Mouse (Mus musculus) left cerebral cortex, postnatal 25 days (tissue): ENCODE data around the gene Ak2. TPM values are rescaled to one million over a fixed set of nuclear protein-coding genes. Genes with fewer than 3 reads are reported as not detected.

Experiments used
- DNase-seq, 2 experiments: peaks; one replicate each; pipeline ENCODE4 v3.0.0; 2022; ENCODE audit warnings: low spot score in 2 of 2, mixed read lengths in 1 of 2
- intact Hi-C: fragments of 180-260 bp; cut with DNase I; formaldehyde crosslinking; loops from one replicate; pipeline ENCODE4 v1.15.1; 2025
- total RNA-seq, 2 experiments: library from RNA; stranded (reverse); gene quantifications; 2 replicates each; pipeline ENCODE4 v1.2.3; 2021

The Ak2 gene
- total RNA-seq, 2 experiments from 2014 or later: 24.8 to 26.5 TPM

GRCm38 (mm10) chr4:128969607-128970416, 21.9 kb upstream of the Ak2 start:
- no peak for DNase-seq
- intact Hi-C loops: loop anchor here (10.0 kb wide), 1 partner anchor 215 kb away; the partner anchor contains the start of genes S100pbp and Yars

GRCm38 (mm10) chr4:128970417-128970807, 21.3 kb upstream of the Ak2 start:
- intact Hi-C loops: no loop called here

DNA sequence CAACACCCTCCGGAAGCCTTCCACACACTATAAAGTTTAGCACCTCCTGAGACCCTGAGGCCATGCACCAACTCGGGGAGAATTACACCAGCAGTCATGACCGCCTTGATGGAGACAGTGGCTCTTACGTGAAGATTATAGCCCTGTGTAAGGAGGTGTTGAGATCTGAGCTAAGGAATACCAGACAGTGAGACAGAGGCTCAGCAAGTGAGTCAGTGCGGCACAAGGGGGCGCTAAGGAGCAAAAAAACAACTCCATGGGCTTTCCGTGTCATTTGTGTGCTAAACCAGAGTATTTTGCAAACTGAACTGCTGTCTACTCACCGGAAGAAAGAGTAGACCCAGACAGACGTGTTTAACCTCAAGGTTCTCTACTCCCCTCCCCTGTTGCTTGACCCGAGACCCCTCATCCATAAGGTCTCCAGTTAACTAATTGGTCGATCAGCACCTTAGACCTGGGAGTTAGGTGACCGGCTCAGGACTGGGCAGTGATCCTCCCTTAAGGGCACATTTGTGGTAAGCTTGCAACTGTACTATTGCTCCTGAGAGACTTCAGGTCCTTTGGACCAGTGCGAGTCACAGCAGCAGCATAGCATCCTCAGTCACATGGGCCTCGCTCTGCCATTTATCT, 20.6 kb upstream of the Ak2 start:
- DNase-seq: peak; percentile 55 to 69
- intact Hi-C loops: loop anchor here (1.0 kb wide), 1 partner anchor 112 kb away; no protein-coding TSS in a partner anchor

More at GRCm38 (mm10) chr4:128970417-128970807, 21.3 kb upstream of the Ak2 start:
- no peak for DNase-seq

GRCm38 (mm10) chr4:128974677-128975076, 17.1 kb upstream of the Ak2 start:
- intact Hi-C loops: no loop called here
- DNase-seq: no peak

DNA sequence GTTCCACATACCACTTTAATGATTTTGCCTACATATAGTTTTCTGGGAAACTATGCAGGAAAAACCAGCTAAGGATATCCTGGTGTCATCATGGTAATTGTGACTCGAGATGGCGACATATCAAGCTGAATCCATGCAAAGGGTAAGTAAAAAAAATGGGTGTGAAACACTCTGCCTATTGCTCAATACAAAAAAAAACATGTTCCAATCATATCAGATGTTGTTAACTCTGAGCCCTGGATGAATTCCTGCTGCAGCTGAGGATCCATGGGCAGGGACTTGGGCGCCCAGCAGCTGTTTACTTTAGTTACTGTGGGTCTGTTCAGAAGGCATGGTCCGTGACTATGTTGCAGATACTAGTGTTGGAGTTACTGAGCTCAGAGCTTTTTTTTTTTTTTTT, 15.2 kb upstream of the Ak2 start:
- DNase-seq: no peak
- intact Hi-C loops: no loop called here

DNA sequence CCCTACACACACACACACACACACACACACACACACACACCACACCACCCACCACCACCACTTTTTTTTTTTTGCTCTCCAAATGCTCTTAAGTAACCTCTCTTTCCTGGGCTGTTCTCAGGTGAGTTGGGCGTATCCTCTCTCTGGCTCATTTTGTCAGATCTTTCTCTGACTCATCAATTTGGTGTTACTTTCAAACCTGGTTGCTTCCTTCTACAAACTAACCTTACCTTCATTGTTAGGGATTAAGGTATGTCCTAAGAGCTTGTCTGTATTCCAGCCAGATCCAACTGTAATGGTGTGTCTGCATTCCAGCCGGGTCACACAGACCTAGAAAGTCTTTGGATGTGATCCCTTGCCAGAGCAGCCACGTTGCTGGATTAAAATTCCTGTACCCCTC, 14.5 kb upstream of the Ak2 start:
- intact Hi-C loops: no loop called here
- DNase-seq: no peak

GRCm38 (mm10) chr4:128978634-128979033, 13.1 kb upstream of the Ak2 start:
- intact Hi-C loops: no loop called here
- DNase-seq: no peak

GRCm38 (mm10) chr4:128980890-128981832, 10.6 kb upstream of the Ak2 start:
- intact Hi-C loops: no loop called here

GRCm38 (mm10) chr4:128981833-128982180, 10.0 kb upstream of the Ak2 start:
- no peak for DNase-seq
- intact Hi-C loops: no loop called here

More at GRCm38 (mm10) chr4:128980890-128981832, 10.6 kb upstream of the Ak2 start:
- no peak for DNase-seq

DNA sequence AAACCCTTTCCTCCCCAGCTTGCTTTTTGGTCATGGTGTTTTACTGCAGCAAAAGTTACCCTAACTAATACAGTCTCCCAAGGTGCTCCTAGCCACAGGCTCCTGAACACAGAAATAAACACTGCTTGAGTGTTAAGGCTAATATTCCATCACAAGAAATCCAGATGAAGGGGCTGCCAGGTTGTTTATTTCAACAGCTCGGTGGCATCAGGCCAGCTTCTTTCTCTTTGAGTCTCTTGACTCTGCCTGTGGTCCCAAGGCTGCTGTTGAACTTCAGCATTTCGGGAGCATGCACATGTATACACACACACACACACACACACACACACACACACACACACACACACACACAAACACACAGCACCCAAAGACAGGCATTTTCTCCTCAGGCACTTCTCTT, 8.6 kb upstream of the Ak2 start:
- no peak for DNase-seq
- intact Hi-C loops: no loop called here

- intact Hi-C loops: no loop called here
- no peak for DNase-seq
Observed at GRCm38 (mm10) chr4:128983656-128984055, 8.1 kb upstream of the Ak2 start.

DNA sequence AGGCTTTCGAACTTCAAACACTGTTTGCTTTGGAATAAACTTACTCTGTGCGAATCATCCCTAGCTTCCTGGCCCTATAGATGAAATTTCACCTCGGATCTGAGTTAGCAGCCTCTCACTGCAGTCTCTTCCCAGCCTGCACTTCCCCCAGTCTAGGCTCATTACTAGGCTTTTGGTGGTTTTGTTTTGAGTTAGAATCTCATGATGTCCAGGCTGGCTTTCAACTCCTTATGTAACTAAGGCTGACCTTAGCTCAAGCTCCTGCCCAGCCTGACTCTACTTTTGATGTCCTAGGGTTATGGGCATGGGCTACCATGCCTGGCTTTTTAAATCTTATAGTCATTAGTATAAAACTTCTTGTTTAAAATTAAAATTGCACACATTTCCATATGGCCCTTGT, 7.2 kb upstream of the Ak2 start:
- intact Hi-C loops: no loop called here
- DNase-seq: no peak

GRCm38 (mm10) chr4:128988911-128989310, 2.8 kb upstream of the Ak2 start:
- intact Hi-C loops: no loop called here
- DNase-seq: no peak

DNA sequence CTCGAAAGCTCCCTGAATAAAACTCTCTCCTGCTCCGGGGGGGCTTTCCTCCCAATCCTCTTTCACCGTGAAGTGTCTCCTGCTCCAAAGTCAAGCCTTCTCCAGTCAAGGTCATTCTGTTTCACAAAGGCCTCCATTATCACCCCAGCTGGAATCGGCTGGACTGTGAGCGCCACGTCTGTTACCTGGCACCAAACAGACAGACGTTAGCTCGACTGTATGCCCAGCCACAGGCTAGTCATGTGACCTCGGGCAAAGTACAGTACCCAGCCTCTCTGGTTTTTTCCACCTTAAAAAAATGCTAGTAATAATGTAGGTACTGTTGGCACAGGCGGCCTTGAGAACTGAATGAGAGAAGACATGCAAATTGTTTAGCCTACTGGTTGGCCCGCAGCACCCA, 2.1 kb upstream of the Ak2 start:
- intact Hi-C loops: no loop called here
- DNase-seq: no peak

DNA sequence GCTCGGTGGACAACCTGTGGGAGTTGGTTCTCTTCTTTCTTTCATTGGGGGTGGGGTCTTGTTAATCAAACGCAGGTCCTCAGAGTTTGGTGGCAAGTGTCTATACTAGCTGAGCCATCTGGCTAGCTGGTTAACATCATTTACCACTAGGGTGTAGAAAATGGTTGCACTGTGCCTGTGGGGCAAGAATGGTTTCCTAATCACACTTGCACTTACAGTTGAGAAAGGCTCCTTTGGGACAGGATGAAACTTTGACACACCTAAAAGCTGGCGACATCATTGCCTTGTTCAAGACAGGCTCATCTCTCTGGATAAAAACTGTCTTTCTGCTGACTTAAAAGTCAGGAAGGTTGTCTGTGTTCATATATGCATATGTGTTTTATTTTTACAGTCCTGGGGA, 418 bp downstream of the Ak2 start:
- intact Hi-C loops: no loop called here
- no peak for DNase-seq

- intact Hi-C loops: no loop called here
- peak; percentile 93 to 98 for DNase-seq
Observed at GRCm38 (mm10) chr4:128993025-128993662, 1.4 kb downstream of the Ak2 start.

DNA sequence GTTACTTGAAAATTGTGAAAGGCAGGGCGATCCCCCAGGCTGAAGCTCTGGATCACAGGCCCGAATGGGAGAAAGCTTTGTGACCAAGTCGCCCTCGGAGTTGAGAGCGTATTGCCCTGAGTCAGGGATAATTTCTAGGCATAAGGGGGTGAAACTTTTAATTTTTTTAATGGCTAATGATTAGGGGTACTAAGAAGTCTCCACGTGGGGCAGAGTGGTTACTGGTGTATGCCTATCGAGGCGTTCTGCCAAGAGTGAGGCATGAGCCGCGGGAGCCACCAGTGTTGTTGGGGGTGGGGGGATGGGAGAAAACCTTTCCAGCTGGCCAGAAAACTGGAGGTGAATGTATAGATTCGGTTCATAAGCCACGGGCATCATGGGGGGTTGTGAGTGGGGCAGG, 1.9 kb downstream of the Ak2 start:
- DNase-seq: no peak
- intact Hi-C loops: no loop called here

DNA sequence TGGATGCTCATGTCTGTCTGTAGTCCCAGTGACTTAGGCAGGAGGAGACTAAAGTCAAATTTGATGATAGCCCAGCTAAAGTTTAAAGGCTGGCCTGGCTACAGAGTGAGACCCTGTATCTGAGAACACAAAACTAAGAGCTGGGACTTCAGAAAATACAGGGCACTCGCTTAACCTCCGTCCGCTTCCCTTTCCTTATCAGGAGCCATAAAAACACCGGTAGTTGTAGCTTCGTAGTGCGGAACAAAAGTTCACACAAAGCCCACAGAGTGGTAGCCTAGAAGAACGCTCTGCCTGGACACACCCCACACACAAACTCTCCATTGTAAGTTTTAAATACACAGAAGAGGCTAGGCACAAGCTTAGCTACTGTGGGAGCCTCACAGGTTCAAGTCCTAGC, 3.5 kb downstream of the Ak2 start:
- intact Hi-C loops: no loop called here
- DNase-seq: no peak

DNA sequence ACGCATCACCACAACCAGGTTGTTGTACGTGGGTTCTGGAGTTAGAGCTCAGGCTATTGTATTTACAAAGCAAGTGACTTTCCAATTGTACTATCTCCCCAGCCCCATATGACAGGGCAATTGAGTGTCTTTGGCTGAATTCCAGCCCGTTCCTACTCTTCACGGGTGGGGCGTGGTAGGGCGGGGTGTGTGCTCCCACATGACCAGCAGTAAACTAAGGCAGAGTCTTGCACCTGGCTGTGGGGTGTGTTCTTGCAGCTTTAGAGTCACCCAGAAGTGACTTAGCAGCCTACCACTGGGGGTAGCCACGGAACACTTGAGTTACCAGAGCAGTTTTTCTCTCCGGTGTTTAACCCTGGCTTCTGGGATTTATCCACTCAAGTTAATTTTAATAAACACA, 5.5 kb downstream of the Ak2 start:
- intact Hi-C loops: no loop called here
- no peak for DNase-seq

GRCm38 (mm10) chr4:128998401-128998800, 6.6 kb downstream of the Ak2 start:
- intact Hi-C loops: no loop called here
- no peak for DNase-seq
